Mouse (Mus musculus) spleen, adult 2 months (tissue): ENCODE measurements around the gene Dcn. TPM values are rescaled to one million over a fixed set of nuclear protein-coding genes. Genes with fewer than 3 reads are reported as not detected.

Source experiments
- DNase-seq, 2 experiments: peaks; one replicate each; pipeline versions ENCODE4 v3.0.0 to v3.0.0-alpha.2; 2012 to 2021; ENCODE audit warnings: low spot score in 2 of 2, low read depth in 1 of 2
- H3K27ac ChIP-seq: fragments of 200-500 bp; 2 replicates; pipeline ENCODE4 v1.5.1; 2012; ENCODE audit warnings: low read length, inconsistent platforms; ENCODE audit not compliant: insufficient read depth
- H3K27me3 ChIP-seq: fragments of 200-500 bp; 2 replicates; pipeline ENCODE4 v1.6.1; 2012; ENCODE audit warnings: mild to moderate bottlenecking, moderate library complexity, low read length, inconsistent platforms; ENCODE audit not compliant: control insufficient read depth, insufficient read depth
- H3K36me3 ChIP-seq: fragments of 200-500 bp; 2 replicates; pipeline ENCODE4 v1.6.1; 2012; ENCODE audit warnings: mild to moderate bottlenecking, low read length, inconsistent platforms; ENCODE audit not compliant: control insufficient read depth, insufficient read depth
- H3K4me1 ChIP-seq: fragments of 200-500 bp; 2 replicates; pipeline ENCODE4 v1.6.1; 2011; ENCODE audit warnings: inconsistent platforms; ENCODE audit not compliant: control insufficient read depth, insufficient read depth, insufficient read length
- H3K4me3 ChIP-seq: fragments of 200-500 bp; 2 replicates; pipeline ENCODE4 v1.5.1; 2011; ENCODE audit warnings: mild to moderate bottlenecking, inconsistent platforms; ENCODE audit not compliant: insufficient read depth, insufficient read length; ENCODE audit errors: extremely low read depth
- CTCF ChIP-seq: fragments of 200-500 bp; IDR thresholded peaks from 2 replicates; pipeline ENCODE4 v1.5.1; 2011; ENCODE audit warnings: mild to moderate bottlenecking, inconsistent platforms; ENCODE audit not compliant: insufficient read depth, insufficient read length, insufficient replicate concordance; ENCODE audit errors: extremely low read depth
- POLR2A ChIP-seq: fragments of 200-500 bp; IDR thresholded peaks from 2 replicates; pipeline ENCODE4 v1.6.1; 2011; ENCODE audit warnings: low read depth, low read length, inconsistent platforms
- WGBS: fragments of 180-500 bp; shearing (Covaris S2); methylation state at CpG from one replicate; pipeline ENCODE4 v1.1.7; 2018; 5-methylcytosine and 5-hydroxymethylcytosine counted together
- polyA plus RNA-seq: library from polyadenylated mRNA; depleted of rRNA; stranded (reverse); fragments of >200 nt; gene quantifications from 2 replicates; pipeline ENCODE4 v1.2.3, GENCODE M21; 2012

Dcn gene
- polyA plus RNA-seq, 1 experiment = 13.3 TPM

- Histone ChIP-seq H3K4me3 (no peak overlapping the region), H3K36me3 (no peaks in the 10 kb centered on the region), H3K27me3 (no peaks in the 10 kb centered on the region), H3K27ac (no peak overlapping the region), H3K4me1 (no peaks in the 10 kb centered on the region)
- TF ChIP-seq POLR2A (no peak), CTCF (no peak)
- DNase-seq = no peak
Measured at GRCm38 (mm10) chr10:97486085-97486484, 6.7 kb downstream of the Dcn start.

GRCm38 (mm10) chr10:97487269-97487989 lies 8.0 kb downstream of the Dcn start:
- WGBS = 83% methylated on average over 6 of the region's 6 CpGs
- no peak for DNase-seq
- TF ChIP-seq CTCF (no peak), POLR2A (no peak)
- Histone ChIP-seq H3K27ac (no peak overlapping the region), H3K4me3 (no peak overlapping the region), H3K27me3 (no peaks in the 10 kb centered on the region), H3K36me3 (no peaks in the 10 kb centered on the region), H3K4me1 (no peaks in the 10 kb centered on the region)

- H3K27me3 ChIP-seq = no peaks in the 10 kb centered on the region
- no peak overlapping the region for H3K4me3 ChIP-seq
- WGBS = 84% methylated on average over 4 of the region's 4 CpGs
- no peaks in the 10 kb centered on the region for H3K4me1 ChIP-seq
- H3K27ac ChIP-seq = no peak overlapping the region
- TF ChIP-seq CTCF (no peak), POLR2A (no peak)
- no peak for DNase-seq
- no peaks in the 10 kb centered on the region for H3K36me3 ChIP-seq
Measured at GRCm38 (mm10) chr10:97492367-97492980, 13.1 kb downstream of the Dcn start.

GRCm38 (mm10) chr10:97497646-97498045 lies 18.2 kb downstream of the Dcn start:
- TF ChIP-seq POLR2A = no peak
- no peak for TF ChIP-seq CTCF
- H3K4me1 ChIP-seq = no peaks in the 10 kb centered on the region
- no peak overlapping the region for H3K4me3 ChIP-seq
- no peaks in the 10 kb centered on the region for H3K27me3 ChIP-seq
- DNase-seq = no peak
- H3K27ac ChIP-seq = no peak overlapping the region
- WGBS = 67% methylated on average over 5 of the region's 5 CpGs
- H3K36me3 ChIP-seq = no peaks in the 10 kb centered on the region

GRCm38 (mm10) chr10:97523366-97523765 lies 44.0 kb downstream of the Dcn start:
- 84% methylated on average over 3 of the region's 3 CpGs for WGBS
- no peaks in the 10 kb centered on the region for H3K27me3 ChIP-seq
- no peak overlapping the region for H3K27ac ChIP-seq
- TF ChIP-seq POLR2A (no peak), CTCF (no peak)
- H3K36me3 ChIP-seq = no peaks in the 10 kb centered on the region
- DNase-seq = no peak
- no peak overlapping the region for H3K4me3 ChIP-seq
- H3K4me1 ChIP-seq = no peaks in the 10 kb centered on the region

GRCm38 (mm10) chr10:97535697-97536096 lies 56.3 kb downstream of the Dcn start:
- 89% methylated on average over 4 of the region's 4 CpGs for WGBS
- no peaks in the 10 kb centered on the region for H3K36me3 ChIP-seq

GRCm38 (mm10) chr10:97536921-97537320 lies 57.5 kb downstream of the Dcn start:
- no peak overlapping the region for H3K4me3 ChIP-seq
- TF ChIP-seq CTCF (no peak), POLR2A (no peak)
- 67% methylated on average over 2 of the region's 2 CpGs for WGBS
- no peak for DNase-seq
- no peaks in the 10 kb centered on the region for H3K4me1 ChIP-seq
- no peak overlapping the region for H3K27ac ChIP-seq
- no peaks in the 10 kb centered on the region for H3K36me3 ChIP-seq
- no peaks in the 10 kb centered on the region for H3K27me3 ChIP-seq

More at GRCm38 (mm10) chr10:97535697-97536096, 56.3 kb downstream of the Dcn start:
- DNase-seq = no peak
- no peak for TF ChIP-seq POLR2A
- no peak for TF ChIP-seq CTCF
- no peaks in the 10 kb centered on the region for H3K4me1 ChIP-seq
- H3K27me3 ChIP-seq = no peaks in the 10 kb centered on the region
- no peak overlapping the region for H3K27ac ChIP-seq
- no peak overlapping the region for H3K4me3 ChIP-seq
